Mouse (Mus musculus): ENCODE data around the gene Olfr354.

- TF ChIP-seq GATA1 (IDR thresholded peaks at IDR 0.05; ENCODE audit: borderline replicate concordance, low read length) (no peak), FLI1 (IDR thresholded peaks at IDR 0.05; ENCODE audit: low read length) (no peak)
Measured at GRCm38 (mm10) chr2:36868160-36868559, 37.3 kb upstream of the Olfr354 start, which contains the start of gene Olfr352.

Data from megakaryocyte, embryonic 14.5 days (primary cell).